Mouse (Mus musculus): ENCODE measurements around the gene Afap1l2. TPM values are rescaled to one million over a fixed set of nuclear protein-coding genes. Genes with fewer than 3 reads are reported as not detected.

The Afap1l2 gene
- polyA plus RNA-seq, 1 experiment from 2014 or later = 29.7 TPM

- Histone ChIP-seq H3K9ac (no peak overlapping the region), H3K4me3 (no peak overlapping the region), H3K4me1 (peaks cover 11% of the 10 kb centered on the region; the same call in 1 of the 2 replicates), H3K36me3 (no peaks in the 10 kb centered on the region), H3K27me3 (no peaks in the 10 kb centered on the region), H3K27ac (no peak overlapping the region), H3K4me2 (no peak overlapping the region), H3K9me3 (no peaks in the 10 kb centered on the region)
- WGBS = 66% methylated on average over 3 of the region's 3 CpGs
- ATAC-seq (ENCODE audit: borderline replicate concordance, extremely low read depth, low FRiP score, low TSS enrichment) = no peak
Observed at GRCm38 (mm10) chr19:56904095-56904494, 103.9 kb downstream of the Afap1l2 start.

- H3K4me1 ChIP-seq = peaks cover 13% of the 10 kb centered on the region; the same call in 1 of the 2 replicates
- H3K9ac ChIP-seq = no peak overlapping the region
- no peaks in the 10 kb centered on the region for H3K9me3 ChIP-seq
- no peak for ATAC-seq (ENCODE audit: borderline replicate concordance, extremely low read depth, low FRiP score, low TSS enrichment)
- WGBS = 83% methylated on average over 16 of the region's 16 CpGs
- no peaks in the 10 kb centered on the region for H3K36me3 ChIP-seq
- H3K27ac ChIP-seq = no peak overlapping the region
- no peak overlapping the region for H3K4me3 ChIP-seq
- H3K27me3 ChIP-seq = no peaks in the 10 kb centered on the region
- H3K4me2 ChIP-seq = no peak overlapping the region
Observed at GRCm38 (mm10) chr19:56897654-56898053, 110.4 kb downstream of the Afap1l2 start.

DNA sequence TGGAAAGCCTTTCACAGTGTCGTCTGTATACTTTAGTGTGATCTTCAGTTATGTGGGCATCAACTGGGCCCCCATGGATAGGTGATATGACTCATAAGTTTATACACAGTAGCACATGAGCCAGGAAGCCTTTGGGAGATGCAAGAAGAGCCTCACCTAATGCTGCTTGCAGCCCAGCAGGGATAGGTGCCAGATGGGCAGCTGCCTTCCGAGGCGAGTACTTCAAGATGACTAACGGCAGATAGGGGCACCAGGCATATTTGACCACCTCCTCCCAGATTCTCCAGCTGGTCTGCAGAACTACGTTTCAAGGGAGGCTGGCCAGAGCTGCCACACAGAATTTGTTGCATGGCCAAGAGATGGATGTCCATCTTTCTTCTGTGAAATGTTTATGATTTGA is 114.7 kb downstream of the Afap1l2 start:
- 69% methylated on average over 5 of the region's 5 CpGs for WGBS
- Histone ChIP-seq H3K4me2 (no peak overlapping the region), H3K4me3 (no peak overlapping the region), H3K9me3 (no peaks in the 10 kb centered on the region), H3K9ac (no peak overlapping the region), H3K27me3 (no peaks in the 10 kb centered on the region), H3K27ac (no peak overlapping the region), H3K36me3 (no peaks in the 10 kb centered on the region), H3K4me1 (peaks cover 27% of the 10 kb centered on the region)
- ATAC-seq (ENCODE audit: borderline replicate concordance, extremely low read depth, low FRiP score, low TSS enrichment) = no peak

- no peak overlapping the region for H3K27ac ChIP-seq
- H3K4me1 ChIP-seq = peaks cover 27% of the 10 kb centered on the region
- no peak overlapping the region for H3K4me3 ChIP-seq
- no peaks in the 10 kb centered on the region for H3K9me3 ChIP-seq
- no peak overlapping the region for H3K4me2 ChIP-seq
- H3K9ac ChIP-seq = no peak overlapping the region
- WGBS = 85% methylated on average over 5 of the region's 5 CpGs
- no peaks in the 10 kb centered on the region for H3K27me3 ChIP-seq
- ATAC-seq (ENCODE audit: borderline replicate concordance, extremely low read depth, low FRiP score, low TSS enrichment) = no peak
- no peaks in the 10 kb centered on the region for H3K36me3 ChIP-seq
Observed at GRCm38 (mm10) chr19:56892586-56892985, 115.4 kb downstream of the Afap1l2 start.

DNA sequence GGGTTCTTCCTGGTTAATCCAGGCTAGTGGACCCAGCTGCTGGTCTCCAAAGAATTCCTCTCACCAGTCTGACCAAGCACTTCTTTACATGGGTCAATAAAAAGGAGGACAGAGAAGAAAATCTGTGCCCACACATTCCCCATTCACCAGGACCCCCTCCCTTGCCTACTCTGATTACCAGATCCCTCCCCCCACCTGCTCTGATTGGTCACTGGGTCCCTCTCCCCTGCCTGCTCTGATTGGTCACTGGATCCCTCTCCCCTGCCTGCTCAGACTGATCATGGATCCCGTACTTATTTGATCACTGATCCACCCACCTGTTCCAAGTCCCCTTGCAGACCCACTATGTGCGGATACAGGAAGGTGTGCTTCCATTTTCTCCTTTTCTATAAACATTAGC is 116.6 kb downstream of the Afap1l2 start:
- Histone ChIP-seq H3K27ac (peak overlapping the region; percentile 41), H3K36me3 (no peaks in the 10 kb centered on the region), H3K9me3 (no peaks in the 10 kb centered on the region), H3K27me3 (no peaks in the 10 kb centered on the region), H3K4me2 (no peak overlapping the region), H3K4me1 (peaks cover 24% of the 10 kb centered on the region), H3K4me3 (no peak overlapping the region), H3K9ac (no peak overlapping the region)
- 0 out of 2 replicates have a peak, but pooled peaks have one; percentile 3 for ATAC-seq (ENCODE audit: borderline replicate concordance, extremely low read depth, low FRiP score, low TSS enrichment)
- WGBS = 41% methylated on average over 2 of the region's 2 CpGs

DNA sequence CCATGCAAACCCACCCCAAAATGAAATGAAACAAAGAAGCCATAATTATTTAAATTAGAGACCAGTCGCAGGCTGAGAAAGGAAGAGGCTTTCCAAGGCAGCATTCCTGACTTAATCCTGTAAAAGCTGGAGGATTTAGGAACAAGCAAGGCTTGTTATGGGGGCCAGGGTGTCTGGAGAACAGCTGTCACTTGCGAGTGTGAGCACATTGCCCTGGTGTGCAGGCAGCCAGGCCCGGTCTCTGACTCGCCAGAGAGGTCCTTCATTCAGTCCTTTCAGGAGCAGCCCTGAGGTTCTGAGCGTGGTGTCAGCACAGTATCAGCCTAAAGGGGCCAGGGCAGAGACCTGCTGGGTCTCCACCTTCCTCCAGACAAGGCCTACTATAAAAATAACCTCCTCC is 119.4 kb downstream of the Afap1l2 start:
- Histone ChIP-seq H3K36me3 (no peaks in the 10 kb centered on the region), H3K4me1 (peaks cover 21% of the 10 kb centered on the region), H3K4me3 (no peak overlapping the region), H3K9me3 (no peaks in the 10 kb centered on the region), H3K27ac (no peak overlapping the region), H3K27me3 (no peaks in the 10 kb centered on the region), H3K4me2 (no peak overlapping the region), H3K9ac (no peak overlapping the region)
- no peak for ATAC-seq (ENCODE audit: borderline replicate concordance, extremely low read depth, low FRiP score, low TSS enrichment)
- 60% methylated on average over 5 of the region's 5 CpGs for WGBS

- 64% methylated on average over 10 of the region's 10 CpGs for WGBS
- no peak for ATAC-seq (ENCODE audit: borderline replicate concordance, extremely low read depth, low FRiP score, low TSS enrichment)
- Histone ChIP-seq H3K4me2 (no peak overlapping the region), H3K27me3 (no peaks in the 10 kb centered on the region), H3K36me3 (no peaks in the 10 kb centered on the region), H3K4me1 (peaks cover 21% of the 10 kb centered on the region), H3K27ac (no peak overlapping the region), H3K9me3 (no peaks in the 10 kb centered on the region), H3K9ac (no peak overlapping the region), H3K4me3 (no peak overlapping the region)
Observed at GRCm38 (mm10) chr19:56887879-56888278, 120.1 kb downstream of the Afap1l2 start.

DNA sequence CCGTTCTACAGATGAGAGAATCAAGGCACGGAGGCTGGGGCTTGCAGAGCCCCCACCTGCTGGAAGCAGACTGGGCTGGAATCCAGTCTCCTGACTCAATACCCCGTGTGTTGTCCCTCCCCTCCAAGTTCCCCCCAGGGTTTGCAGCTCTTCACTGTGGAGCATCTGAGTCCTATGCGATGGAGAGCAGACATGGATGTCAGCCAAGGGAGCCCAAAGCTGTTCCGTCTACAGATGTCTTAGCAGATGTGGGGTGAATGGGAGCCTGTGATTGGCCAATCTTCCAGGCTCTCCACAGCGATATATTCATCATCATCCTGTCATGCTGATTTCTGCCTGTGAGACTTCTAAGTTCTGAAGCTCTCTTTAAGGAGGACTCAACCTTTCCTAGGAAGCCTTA is 130.7 kb downstream of the Afap1l2 start:
- Histone ChIP-seq H3K4me3 (no peak overlapping the region), H3K9me3 (no peaks in the 10 kb centered on the region), H3K27ac (no peak overlapping the region), H3K9ac (no peak overlapping the region), H3K4me2 (no peak overlapping the region), H3K4me1 (peaks cover 28% of the 10 kb centered on the region), H3K27me3 (peaks cover 50% of the 10 kb centered on the region), H3K36me3 (no peaks in the 10 kb centered on the region)
- WGBS = 40% methylated on average over 6 of the region's 6 CpGs
- peak; percentile 33; the same call in 1 of the 2 replicates for ATAC-seq (ENCODE audit: borderline replicate concordance, extremely low read depth, low FRiP score, low TSS enrichment)

DNA sequence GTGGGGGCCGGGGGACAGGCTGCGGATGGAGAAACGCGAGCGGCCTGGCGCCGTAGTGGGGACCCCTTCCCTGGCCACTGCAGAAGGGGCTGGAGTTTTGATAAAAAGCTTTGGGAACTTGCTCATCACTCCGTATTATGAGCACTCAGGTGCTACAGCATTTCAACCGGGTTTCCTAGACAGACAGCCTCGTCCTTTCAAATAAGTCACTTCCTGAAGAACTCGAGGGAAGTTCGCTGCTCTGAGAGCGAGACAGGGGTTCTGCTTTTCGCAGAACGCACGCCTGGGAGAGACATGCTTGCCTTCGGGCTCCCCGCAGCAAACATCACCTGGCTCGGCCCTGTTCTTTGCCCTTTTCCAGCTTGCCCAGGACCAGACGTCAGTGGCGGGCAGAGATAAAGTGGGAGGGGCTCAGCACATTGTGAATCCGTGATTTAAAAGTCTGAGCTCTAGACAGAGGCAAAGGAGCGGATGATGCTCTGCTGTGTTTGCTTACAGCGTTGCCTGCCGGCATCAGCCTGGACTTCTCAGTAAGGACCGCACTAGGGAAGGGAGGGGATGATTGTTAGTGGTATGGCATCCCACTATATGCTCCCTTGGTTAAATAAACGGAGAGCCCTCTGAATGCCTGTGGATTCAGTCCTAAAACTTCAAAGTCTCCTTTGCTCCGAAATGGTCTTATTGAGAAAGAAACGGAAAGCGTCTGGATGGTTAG is 133.3 kb downstream of the Afap1l2 start:
- no peak for ATAC-seq (ENCODE audit: borderline replicate concordance, extremely low read depth, low FRiP score, low TSS enrichment)
- Histone ChIP-seq H3K4me3 (peak overlapping the region; percentile 50), H3K9ac (peak overlapping the region; percentile 40), H3K9me3 (no peaks in the 10 kb centered on the region), H3K27me3 (peaks cover 62% of the 10 kb centered on the region), H3K27ac (no peak overlapping the region), H3K4me1 (peaks cover 28% of the 10 kb centered on the region), H3K36me3 (no peaks in the 10 kb centered on the region), H3K4me2 (peak overlapping the region; percentile 94)
- 6% methylated on average over 30 of the region's 30 CpGs for WGBS

- ATAC-seq (ENCODE audit: borderline replicate concordance, extremely low read depth, low FRiP score, low TSS enrichment) = peak; percentile 66
- WGBS = 2% methylated on average over 71 of the region's 71 CpGs
- peak within 1 kb of the TSS; percentile 40 for H3K9ac ChIP-seq
- peaks cover 62% of the 10 kb centered on the region for H3K27me3 ChIP-seq
- H3K4me3 ChIP-seq = peak within 1 kb of the TSS; percentile 50
- H3K36me3 ChIP-seq = no peaks in the 10 kb centered on the region
- peaks cover 28% of the 10 kb centered on the region for H3K4me1 ChIP-seq
- peak within 1 kb of the TSS; percentile 94 for H3K4me2 ChIP-seq
- no peaks in the 10 kb centered on the region for H3K9me3 ChIP-seq
- H3K27ac ChIP-seq = peak within 1 kb of the TSS; percentile 31; the same call in 1 of the 2 replicates
Observed at GRCm38 (mm10) chr19:56873816-56874600, 134.0 kb downstream of the Afap1l2 start, which contains the start of gene Vwa2. Vwa2 (plus strand) TSS chr19:56874249.

- ATAC-seq (ENCODE audit: borderline replicate concordance, extremely low read depth, low FRiP score, low TSS enrichment) = no peak
- Histone ChIP-seq H3K27ac (no peak overlapping the region), H3K9ac (no peak overlapping the region), H3K9me3 (no peaks in the 10 kb centered on the region), H3K27me3 (peaks cover 16% of the 10 kb centered on the region), H3K4me3 (no peak overlapping the region), H3K4me2 (no peak overlapping the region), H3K36me3 (no peaks in the 10 kb centered on the region), H3K4me1 (no peaks in the 10 kb centered on the region)
- WGBS = 65% methylated on average over 4 of the region's 4 CpGs
Observed at GRCm38 (mm10) chr19:56867701-56868100, 140.3 kb downstream of the Afap1l2 start.

Measured in lung, embryonic 15.5 days (tissue).